Mouse (Mus musculus): ENCODE results near the gene Notch1.

Gene Notch1

DNA sequence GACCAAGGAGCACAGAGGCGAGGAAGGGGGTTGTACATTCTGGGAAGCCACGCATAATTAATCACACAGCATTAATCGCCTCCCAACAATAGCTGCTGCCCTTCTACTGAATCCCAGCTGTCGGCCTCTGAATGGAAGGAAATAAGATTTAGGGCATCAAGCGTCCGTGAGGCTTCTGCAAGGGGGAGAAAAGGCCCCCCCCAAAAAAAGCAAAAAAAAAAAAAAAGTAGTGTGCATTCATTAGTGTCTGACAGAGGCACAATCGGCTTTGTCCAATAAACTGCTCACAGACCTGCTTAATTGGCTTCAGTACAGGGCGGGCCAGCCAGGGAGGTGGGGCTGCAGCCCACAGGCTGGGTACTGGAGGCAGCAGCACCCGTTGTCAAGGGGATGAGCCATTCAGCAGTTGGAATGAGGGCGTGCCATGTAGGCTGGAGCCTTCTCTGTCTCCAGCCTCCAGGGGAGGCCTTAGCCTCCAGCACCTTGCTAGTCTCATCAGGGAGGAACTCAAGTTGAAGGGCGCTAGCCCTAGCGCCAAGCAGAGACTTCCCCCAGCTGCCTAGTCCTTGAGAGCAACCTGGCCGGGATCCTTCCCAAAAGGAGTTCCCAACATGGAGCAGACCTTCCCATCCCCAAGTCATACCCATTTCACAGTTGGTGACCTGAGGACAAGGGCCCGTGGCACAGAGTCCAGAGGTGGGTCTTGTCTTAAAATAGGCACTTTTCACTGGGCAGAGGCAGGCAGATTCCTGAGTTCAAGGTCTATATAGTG lies 15.7 kb downstream of the Notch1 start:
- no peak for DNase-seq (ENCODE audit: low spot score)

DNA sequence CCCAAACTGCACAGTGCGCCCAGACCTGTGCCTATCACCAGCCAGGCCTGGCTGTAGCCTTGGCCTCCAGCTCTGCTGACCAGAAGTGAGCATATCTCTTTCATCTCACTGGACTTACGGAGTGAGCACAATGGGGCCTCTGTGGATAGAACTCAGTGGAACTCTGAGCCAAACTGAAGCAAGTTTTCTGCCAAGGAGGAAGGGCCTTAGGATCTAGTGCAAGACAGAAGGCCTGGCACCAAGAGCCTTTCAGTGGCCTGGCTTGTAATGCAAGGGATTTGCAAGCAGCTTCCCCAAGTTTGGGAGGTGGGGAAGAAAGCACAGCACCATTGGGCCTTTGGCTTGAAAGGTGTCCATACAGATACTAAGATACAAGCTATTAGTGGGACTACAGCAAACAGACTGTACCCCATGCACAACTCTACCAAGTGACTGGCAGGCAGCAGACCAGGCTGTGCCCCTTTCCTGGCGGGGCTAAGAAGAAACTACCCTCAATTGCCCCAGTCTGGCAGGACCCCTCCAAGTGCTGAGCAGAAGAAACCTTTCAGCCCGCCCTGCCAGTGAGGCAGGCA lies 16.4 kb downstream of the Notch1 start:
- no peak for DNase-seq (ENCODE audit: low spot score)

DNA sequence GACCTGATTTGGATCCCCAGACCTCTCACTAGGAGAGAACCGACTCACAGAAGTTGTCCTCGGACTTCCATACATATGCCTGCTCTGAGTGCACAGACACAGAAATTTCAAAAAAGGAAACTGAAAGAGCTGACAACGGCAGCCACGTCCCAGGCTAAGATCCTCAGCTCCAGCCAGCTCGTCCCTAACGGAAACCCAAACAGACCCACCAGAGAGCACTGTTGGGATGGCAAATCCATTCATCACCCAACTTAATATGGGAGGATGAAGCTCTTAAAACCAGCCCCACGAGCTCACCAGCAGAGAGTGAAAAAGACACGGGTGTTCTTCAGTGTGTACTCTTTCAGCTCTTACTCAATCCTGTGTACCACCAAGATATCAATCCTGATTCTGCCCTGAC lies 17.8 kb downstream of the Notch1 start:
- DNase-seq (ENCODE audit: low spot score), result no peak

DNA sequence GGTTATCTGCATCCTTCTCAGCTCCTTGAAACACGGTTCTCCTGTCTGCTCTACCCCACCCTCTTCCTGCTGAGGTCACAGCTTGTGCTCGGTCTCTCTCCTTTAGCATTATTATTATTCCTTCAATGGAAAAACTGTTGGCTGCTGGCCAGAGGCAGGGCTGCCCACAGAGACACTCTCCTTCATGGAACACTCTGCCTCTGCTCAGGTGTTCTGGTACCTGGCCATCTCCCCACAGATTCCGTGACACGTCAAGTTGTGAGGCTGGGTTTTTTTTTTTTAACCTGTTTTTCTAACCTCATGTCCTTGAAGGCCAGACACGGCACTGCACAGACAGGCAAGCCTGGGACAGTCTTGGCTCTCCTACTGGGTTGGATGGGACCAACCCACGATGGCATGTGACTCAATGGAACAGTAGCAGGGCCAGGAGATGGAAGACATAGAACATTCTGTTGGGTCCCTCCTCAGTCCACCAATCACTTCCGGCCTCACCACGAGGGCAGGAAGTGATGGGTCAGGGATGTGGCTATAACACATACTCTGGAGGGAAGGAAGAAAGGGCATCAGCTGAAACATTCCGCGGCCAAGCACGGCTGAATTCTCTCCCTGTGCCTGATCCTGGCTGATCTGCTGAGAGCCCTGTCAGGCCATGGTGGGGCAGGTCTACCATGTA lies 18.5 kb downstream of the Notch1 start:
- no peak for DNase-seq (ENCODE audit: low spot score)

DNA sequence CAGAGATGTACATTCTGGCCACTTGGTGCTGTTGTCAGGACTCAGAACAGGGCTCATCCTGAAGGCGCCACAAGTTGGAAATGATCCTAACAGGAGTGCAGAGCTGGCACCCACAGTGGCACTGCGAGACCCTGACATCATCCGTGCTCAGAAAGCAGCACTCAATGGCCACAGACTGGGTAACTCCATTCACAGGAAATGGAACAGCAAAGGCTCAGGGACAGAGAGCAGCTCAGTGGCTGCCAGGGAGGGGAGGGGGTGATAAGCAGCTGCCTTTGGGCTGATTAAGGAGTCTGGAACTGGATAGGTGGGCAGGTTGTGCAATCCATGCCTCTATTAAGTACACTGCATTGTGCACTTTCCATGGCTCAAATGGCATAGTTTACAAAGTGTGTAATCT lies 20.0 kb downstream of the Notch1 start:
- DNase-seq (ENCODE audit: low spot score), result no peak

DNA sequence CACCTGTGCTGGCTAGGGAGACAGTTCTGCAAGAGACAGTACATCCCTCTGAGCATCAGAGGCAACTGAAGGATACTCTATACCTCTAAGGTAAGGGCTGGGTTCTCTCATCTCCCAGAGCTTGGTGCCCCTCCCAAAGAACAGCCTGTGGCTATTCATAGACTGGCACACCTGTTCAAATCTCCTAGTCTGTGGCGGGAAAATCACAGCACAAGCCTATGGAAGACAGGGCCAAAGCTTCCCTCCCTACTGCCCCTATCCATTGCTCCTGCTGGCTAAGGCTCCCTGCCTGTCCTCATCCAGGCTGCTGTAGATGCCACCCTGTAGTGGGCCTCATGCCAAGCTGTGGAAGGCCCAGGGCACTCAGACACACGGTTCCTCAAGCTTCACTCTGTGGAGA lies 20.8 kb downstream of the Notch1 start:
- DNase-seq (ENCODE audit: low spot score), result no peak

DNA sequence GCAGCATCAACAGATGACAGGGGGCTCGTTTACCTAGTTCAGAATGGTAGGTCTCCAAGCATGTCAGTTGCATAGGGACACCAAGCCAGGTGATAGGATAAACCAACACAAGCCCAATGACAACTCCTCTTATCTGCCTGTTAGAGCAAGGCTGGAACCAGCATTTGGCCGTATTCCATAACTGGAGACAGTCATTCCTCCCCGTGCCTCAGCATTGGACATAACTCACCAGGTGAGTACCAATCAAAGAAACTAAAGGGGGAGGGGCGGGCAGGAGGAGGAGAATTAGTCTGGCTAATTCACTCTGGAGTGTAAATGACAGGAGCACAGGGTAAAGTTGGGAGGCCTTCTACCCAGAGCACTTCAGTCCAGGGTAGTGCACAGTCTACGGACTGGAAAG lies 21.5 kb downstream of the Notch1 start:
- DNase-seq (ENCODE audit: low spot score), result no peak

DNA sequence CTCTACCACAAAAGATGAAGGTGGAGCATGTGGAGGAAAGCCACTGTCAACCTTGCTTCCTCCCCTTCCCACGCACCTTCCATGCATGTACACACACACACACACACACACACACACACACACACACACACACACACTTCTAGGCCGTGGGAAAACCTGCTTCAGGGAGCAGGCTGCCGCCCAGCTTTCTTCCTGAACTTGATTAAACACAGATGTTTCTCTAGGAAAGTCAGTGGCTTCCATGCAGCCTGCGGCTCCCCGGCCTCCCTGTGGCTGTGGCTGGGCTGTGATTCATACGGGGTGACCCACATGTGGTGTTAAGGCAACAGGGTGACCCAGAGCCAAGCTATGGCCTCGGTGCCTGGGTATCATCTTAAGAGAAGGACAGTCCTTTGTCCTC lies 22.1 kb downstream of the Notch1 start:
- DNase-seq (ENCODE audit: low spot score), result no peak

DNA sequence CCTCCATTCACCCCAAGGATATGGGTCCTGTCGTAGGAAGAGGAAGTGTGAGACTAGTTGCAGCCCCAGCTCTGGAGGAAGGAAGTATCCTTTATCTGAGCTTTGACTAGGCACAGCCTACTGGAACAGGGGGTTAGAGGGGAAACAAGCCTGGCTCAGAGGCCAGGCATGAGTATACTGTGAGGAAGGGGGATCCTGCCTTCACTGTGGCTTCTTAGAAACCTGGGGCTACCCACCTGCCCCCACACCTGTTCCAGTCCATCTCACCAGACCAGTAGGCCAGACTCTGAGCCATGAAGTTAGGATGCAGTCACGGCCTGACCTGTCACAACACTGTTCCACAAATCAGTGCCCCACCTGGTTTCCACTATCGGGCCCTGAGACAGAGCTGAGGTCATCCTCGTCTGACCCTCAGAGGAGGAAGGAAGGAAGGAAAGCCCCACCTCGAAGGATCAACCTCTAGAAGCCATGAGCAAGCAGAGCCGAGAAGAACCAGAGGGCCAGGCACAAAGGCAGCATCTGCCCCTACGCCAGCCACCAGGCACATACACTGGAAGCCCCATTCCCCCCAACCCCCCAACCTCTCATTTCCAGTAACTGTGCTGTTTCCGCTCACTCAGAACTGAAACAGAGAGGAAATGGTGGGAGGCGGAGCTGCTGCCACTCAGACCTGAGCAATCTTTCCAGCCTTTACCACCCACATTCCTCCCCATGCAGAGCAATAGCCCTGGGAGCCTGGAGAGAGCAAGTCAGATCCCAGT lies 23.3 kb downstream of the Notch1 start:
- DNase-seq (ENCODE audit: low spot score), result no peak

DNA sequence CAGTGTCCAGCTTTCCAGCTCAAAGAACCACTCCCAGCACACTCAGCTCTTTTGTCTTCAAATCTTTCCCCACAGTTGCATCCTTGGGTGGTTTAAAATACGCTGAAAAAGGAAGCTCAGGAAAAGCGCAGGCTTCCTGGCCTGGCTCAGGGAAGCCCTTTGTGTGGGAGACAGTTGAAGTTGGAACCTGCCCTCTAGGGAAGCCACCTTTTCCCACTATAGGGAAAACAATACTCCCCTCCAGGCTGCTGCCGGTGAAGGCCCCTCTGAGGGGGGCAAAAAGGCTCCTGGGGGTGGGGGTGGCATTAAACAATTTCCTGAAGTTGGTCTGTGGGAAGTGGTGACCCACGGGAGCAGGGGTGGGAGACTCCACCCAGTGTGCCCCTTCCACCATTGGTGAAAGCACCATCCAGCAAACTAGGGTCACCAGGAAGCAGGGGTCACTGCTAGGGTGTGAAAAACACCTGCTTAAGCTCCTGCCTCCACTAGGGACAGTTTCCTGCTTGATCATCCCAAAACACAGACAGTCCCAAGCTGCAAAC lies 25.6 kb downstream of the Notch1 start:
- DNase-seq (ENCODE audit: low spot score), result no peak

DNA sequence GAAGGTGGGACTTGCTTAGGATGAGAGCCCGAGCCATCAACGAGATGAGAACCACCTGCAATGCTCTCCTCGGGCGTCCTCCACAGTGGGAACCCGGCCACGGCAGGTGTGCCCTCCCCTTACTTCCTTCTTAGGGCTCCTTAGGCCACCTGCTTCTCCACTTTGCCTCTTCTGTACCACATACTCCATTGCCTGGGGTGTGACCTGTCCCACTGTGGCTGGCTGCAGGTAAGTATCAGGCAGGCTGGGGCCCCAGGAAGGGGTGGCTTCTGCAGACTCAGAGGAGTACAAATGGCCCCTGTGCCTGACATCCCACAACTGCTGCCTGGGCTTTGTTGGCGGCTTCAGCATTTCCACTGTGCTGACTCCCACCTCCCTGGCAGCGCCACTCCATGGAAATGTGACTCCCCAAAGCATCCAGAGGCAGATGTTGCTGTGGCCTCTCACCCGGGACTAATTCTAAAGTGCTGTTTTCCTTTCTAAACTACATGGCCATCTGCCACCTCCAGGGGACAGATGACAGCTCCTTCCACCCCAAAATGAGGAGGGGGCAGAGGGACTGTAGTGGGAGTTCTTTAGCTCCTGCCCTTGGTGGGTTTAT lies 27.8 kb downstream of the Notch1 start:
- no peak for DNase-seq (ENCODE audit: low spot score)

DNA sequence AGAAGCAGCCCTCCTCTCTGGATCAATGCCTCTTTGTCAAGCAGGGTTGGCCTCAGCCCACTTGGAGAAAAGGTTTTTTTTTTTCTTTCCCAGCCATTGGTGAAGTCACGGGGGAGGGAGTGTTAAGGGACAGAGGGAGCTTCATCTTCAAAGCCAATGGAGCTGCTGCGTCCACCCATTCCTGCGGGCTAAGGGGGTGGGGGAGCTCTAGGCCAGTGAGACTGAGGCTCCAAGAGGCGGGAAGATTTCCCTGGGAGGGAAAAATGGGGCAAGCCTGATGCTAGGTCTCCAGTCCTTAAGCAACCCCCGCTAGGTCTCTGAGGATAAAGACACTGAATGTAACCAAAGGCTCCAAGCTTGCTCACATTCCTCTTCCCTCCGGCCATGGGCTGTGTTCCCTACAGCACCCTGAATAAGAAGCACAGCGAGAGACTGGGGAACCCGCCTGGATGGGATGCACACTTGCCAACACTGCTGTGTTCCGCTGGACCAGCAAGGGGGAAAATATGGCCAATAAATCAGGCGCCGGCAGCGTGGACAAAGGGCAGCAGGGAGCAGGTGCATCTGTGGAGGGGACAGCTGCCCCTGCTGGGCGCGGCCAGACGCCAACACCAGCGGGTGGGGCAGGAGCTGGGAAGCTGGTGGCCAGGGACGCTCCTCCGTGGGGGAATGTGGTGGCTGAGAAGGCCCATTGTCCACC lies 29.0 kb downstream of the Notch1 start:
- no peak for DNase-seq (ENCODE audit: low spot score)

DNA sequence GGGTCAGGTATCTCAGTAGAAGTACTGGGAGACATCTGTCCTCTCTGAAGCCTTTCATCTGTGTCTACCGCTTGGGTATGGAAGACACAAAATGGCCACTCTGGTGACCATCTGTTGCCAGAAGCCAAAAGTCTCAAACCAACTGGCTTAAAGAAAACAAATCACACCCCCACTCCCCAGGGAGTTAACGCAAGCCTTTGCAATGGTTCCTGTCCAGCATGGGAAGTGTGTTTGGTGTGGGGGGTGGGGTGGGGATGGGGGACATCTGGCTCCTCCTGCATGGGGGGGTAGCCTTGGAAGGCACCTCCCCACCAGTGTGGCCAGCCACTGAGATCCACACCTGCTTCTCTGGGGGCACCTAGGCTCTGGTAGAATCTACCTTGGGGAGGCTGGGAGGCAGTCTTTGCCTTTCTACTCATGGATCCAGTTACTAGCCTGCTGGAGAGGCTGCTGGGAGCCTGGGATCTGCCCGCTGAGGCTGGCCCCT lies 29.6 kb downstream of the Notch1 start:
- DNase-seq (ENCODE audit: low spot score), result no peak

DNA sequence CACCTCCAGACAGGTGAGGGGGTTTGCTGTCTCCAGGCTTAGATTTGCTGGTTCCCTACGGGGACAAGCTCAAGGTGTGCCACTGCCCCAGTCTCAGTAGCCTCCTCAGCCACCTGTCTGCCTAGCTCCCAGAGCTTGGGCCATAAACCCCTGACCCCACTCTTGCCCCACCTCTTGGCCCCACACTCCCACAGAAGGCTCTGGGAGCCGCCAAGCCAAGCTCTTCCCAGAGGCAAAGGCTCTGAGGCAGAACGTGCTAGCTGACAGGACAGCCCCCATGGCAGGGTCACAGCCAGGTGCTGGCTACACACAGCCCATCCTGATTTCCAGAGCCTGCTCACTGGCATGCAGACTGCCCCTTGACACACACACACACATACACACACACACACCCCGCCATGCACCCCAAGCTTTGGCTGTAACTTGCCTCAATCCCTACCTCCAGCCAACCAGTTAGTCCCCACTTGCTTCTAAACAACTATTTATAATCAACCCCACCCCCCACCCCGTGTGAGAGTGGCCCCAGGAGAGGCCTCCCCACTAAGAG lies 30.1 kb downstream of the Notch1 start:
- DNase-seq (ENCODE audit: low spot score), result no peak

DNA sequence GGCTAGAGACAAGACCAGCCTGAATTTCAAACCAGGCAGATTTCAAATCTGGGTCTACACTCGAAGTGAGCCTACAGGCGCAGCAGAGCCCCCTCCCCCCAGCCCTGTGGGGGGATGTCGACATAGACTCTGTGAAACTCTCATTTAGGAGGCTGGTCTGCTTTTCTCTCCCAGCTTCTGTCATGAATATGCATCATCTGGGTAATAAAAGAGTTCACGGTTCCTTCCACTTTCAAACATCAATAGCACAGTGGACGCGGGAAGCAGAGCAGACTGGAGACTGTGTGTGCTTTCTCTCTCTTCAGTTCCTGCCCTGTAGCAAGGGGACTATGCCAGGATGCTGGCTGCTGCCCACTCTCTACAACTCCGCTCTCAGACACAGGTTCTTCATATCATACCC lies 30.8 kb downstream of the Notch1 start:
- DNase-seq (ENCODE audit: low spot score), result no peak

DNA sequence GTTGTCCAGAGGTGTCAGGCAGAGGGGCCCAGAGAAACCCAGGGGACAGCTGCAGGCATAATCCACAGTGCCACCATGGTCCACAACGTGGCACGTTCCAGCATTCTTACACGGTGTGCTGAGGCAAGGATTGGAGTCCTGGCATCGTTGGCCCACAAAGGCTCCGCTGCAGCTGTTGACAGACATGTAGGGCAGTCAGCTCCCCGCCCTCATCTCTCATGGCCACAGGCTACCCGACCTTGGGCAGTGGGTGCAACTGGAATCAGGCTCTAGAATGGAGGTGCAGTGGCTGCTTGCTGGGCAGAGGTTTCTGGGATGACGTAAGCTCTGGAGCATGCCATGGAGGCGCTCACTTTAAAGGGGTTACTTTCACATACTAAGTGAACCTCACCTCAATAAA lies 31.2 kb downstream of the Notch1 start:
- DNase-seq (ENCODE audit: low spot score), result no peak

DNA sequence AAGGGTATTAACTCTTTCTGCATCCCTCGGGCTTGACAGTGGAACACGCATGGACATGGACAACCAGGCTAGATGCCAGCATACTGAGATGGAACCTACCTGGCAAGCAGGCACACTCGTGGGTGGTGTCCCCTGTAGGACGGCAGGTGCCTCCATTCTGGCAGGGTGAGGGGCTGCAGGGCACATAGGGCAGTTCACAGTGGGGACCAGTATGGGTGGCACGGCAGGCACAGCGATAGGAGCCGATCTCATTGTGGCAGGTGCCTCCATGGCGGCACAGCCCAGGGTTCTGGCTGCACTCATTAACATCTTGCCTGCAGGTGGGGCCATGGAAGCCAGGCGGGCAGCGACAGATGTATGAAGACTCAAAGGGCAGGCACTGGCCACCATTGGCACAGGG lies 32.3 kb downstream of the Notch1 start:
- DNase-seq (ENCODE audit: low spot score), result no peak

DNA sequence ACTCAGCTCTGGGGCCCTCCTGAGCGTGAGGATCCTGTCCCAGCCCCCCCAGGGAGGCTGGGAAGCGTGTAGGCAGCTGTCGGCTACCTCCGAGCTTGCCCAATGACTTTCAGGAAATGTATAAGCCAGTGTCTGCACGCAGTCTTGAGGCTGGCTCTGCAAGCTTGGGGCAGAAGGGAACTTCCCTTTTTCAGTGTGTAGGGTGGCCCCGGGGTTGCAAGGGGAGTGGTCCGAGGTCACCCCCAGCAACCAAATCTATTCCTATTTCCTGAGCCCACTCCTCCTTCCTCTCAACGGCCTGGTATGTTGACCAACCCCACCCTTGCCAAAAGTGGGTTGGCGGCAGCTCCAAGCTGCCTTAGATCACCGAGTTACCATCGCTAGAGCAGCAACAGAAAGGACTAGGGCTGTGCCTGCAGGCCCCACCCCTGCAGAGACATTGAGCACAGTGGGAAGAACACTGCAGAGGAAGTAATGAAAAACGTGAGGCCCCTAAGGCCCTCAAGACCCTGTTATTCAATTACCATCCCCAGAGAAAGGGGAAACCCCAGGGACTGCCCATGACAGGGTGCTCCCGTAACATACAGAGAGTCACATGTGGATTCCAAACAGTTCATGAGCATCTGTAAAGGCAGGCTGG lies 33.1 kb downstream of the Notch1 start:
- no peak for DNase-seq (ENCODE audit: low spot score)

DNA sequence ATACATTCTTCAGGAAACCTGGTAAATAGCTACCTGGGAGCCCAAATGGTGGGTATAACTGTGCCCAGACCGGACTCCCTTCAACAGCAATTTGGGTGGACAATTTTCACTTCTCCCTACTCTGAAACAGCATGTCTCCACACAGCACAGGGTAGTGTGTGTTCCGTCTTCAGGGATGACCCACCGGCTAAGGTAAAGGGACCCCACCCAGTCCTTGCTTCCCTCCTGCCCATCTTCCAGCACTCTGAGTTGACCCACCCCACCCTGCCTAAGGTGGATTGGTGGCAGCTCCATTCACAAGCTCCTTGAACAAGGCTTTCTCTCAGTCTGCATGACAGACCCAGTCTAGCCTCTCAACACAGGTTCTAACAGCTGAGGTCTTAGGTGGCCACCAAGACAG lies 33.6 kb downstream of the Notch1 start:
- DNase-seq (ENCODE audit: low spot score), result no peak

DNA sequence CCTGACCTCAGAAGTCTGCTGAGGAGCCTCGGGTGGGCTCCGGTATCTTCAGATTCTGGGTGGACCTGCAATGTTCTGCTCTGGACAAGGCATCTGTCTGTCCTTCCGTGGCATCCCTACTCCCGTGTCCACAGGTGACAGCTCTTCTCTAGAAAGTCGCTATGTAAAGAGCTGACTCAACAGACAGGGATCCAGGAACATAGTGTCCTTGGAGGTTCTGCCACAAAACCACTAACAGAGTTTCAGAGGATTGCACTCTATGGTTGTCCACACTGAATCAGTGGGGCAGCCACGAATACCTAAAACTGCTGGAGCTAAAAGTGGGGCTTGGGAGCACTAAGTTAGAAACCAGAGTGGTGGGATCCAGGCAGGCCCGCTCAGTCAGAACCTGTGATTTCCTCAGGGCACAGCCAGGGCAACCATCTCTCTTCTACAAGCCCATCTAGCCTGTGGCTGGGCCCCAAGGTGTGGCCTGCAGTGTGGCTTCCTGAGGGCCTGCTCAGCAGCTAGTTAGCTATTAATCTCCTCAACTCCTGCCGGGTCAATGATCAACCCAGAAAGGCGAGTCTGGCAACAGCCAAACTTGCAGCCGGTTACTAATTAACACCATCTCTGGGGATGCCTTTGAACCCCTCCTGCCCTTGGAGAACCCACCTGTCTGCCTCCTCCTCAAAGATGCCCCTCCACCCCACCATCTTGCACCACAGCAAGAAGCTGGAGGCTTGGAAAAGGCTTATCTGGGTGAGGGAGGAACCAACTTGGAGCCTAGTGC lies 34.6 kb downstream of the Notch1 start:
- DNase-seq (ENCODE audit: low spot score), result no peak
